Mouse (Mus musculus): ENCODE measurements at regions not wholly inside any gene's neighbourhood (a gene's known extent, or its start where the extent isn't known, plus 50 kb on each side); places are given as distances from the start of the nearest gene placed in this dataset.
"Not testable (repeated sequence)": the region's sequence is repeated elsewhere in the genome, so short reads cannot be mapped to it uniquely, and the experiment has no call there.

DNA sequence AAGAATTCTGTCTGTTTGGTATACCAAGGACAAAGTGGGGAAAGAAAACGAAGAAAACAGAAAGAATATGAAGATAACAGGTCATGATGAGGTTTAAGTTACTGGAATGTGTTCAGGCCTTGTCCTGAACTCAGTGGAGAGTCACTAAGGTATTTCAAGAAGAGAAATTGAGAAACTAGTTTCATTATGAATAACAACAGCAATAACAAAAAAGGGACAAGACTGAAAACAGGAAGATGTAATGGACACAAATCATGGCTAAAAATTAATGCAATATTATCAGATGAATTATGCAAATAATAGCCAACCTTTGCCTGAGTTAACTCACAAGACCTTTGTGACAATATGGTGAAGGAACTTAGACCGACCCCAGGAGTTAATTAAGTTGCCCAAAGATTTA lies 530.2 kb upstream of the 2610301B20Rik start:
- DNase-seq = no peak

DNA sequence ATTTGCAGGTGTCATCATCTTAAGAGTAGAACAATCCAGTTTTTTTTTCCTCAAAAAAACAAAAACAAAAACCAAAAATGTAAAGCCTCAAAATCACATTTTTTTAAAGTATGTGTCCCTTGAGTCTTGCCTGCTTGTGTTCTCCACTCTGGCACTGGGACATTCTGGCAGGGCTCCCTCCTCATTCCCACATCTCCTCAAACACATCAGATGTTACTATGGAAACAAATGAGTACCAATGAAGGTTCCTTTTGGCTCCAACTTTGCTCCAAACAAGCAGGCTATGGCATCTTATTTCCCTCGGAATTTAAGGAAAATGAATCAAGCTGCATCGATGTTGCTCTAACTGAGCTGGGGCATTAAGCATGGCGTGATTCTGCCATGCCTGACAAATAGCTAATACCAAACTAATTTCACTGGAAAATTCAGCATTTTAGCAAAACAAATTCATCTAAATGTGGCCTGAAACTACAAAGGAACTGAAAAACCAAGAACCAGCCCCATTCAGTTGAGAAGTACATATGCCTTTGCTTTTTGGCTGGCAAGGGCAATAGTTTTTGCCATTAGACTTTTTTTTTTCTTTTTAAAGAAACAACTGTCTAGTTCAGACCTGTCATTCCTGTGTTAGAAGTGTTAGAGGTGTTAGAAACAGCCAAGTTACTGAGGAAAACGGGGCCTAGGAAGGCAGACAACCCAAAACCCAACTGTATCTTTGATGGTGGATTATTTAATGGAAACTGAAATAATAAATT lies 522.2 kb upstream of the 2610301B20Rik start:
- DNase-seq = no peak

- no peak for DNase-seq
Observed at GRCm38 (mm10) chr4:10357572-10357971, 516.7 kb upstream of the 2610301B20Rik start.

- no peak for DNase-seq
Observed at GRCm38 (mm10) chr4:10389790-10390189, 484.5 kb upstream of the 2610301B20Rik start.

GRCm38 (mm10) chr4:10397249-10397648 lies 477.0 kb upstream of the 2610301B20Rik start:
- DNase-seq = no peak

GRCm38 (mm10) chr4:10398075-10398474 lies 476.2 kb upstream of the 2610301B20Rik start:
- DNase-seq = no peak

GRCm38 (mm10) chr4:10399649-10400048 lies 474.6 kb upstream of the 2610301B20Rik start:
- DNase-seq = no peak

DNA sequence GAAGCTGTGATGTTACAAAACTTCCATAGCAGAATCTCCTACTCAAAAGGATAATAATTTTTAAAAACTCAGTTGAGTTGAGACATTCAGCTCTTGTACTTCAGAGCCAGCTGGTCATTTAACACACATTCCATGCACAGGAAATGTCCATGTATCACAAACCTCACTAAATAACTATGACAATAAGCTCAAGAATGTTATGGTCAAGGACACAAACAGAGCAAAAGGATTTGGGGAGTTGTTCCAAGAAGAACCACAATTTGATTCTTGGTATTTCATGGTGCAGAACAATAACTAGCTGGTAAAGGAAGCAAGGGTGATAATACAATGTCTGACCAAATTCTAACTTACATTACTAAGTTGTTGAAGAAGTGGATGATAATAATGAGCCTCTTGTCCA lies 471.4 kb upstream of the 2610301B20Rik start:
- no peak for DNase-seq

GRCm38 (mm10) chr4:10404438-10404837 lies 469.9 kb upstream of the 2610301B20Rik start:
- no peak for DNase-seq

- DNase-seq = peak; percentile 8
Observed at GRCm38 (mm10) chr4:10405102-10405501, 469.2 kb upstream of the 2610301B20Rik start.

GRCm38 (mm10) chr4:10414274-10414673 lies 460.0 kb upstream of the 2610301B20Rik start:
- no peak for DNase-seq

GRCm38 (mm10) chr4:10421354-10421753 lies 452.9 kb upstream of the 2610301B20Rik start:
- no peak for DNase-seq

GRCm38 (mm10) chr4:10434438-10434837 lies 439.9 kb upstream of the 2610301B20Rik start:
- no peak for DNase-seq

DNA sequence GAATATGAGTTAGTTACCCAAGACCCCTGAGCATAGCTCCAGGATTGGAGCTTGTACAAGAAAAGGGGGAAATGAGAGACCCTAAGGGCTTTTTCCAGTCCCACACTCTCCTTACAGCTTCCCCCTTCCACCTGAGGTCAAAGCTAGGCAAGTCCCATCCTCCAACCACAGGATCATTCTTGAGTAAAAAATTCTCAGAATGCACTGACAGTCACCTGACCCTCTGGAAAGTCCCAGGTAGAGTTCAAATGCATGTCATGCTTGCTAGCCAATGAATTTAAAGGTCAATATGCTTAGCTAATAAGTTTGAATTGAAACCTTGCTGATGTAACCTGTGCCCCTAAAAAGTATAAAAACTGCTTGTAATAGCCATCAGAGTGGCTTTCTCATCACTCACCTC lies 434.4 kb upstream of the 2610301B20Rik start:
- not testable (repeated sequence) for DNase-seq

- DNase-seq = no peak
Observed at GRCm38 (mm10) chr4:10459603-10460002, 414.7 kb upstream of the 2610301B20Rik start.

DNA sequence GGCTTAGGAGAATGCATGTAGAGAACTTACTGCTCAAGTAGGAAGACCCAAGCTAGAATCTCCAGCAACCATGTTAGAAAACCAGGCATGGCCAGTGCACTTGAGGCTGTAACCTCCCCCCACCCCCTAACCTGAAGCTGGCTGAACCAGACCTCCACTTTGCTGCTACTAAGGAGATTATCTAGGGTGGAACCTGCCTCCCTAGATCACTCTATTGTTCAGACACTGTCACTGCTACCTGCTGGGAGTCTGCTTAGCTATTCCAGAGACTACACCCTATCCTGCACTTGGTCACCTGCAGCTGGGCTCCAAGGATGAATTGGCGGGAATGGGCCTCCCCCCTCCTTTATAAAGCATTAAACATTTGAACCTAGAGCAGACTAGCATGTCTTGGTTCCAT lies 393.4 kb upstream of the 2610301B20Rik start:
- DNase-seq = no peak

GRCm38 (mm10) chr4:10508163-10508821 lies 366.0 kb upstream of the 2610301B20Rik start:
- peak; percentile 37 for DNase-seq

DNA sequence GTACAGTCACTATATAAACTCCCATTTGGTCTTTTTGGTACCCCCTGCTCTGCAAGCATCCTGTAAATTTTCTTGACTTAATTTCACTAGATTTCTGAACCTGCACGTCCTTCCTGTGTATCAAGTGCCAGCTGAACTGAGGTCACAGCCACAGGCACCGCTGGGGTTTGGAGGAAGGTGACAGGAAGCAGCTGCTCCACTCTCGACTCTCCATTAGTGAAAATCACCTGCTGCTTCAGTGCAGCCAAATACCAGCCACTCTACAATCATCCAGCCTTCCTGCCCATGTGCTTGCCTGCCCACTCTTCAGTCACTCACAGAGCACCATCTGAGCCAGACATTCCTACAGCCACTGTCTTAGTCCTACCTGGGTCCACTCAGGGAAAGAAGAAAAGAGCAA lies 364.3 kb upstream of the 2610301B20Rik start:
- DNase-seq = no peak

- DNase-seq = no peak
Observed at GRCm38 (mm10) chr4:10550711-10551305, 323.5 kb upstream of the 2610301B20Rik start.

GRCm38 (mm10) chr4:10553724-10554123 lies 320.6 kb upstream of the 2610301B20Rik start:
- no peak for DNase-seq

DNA sequence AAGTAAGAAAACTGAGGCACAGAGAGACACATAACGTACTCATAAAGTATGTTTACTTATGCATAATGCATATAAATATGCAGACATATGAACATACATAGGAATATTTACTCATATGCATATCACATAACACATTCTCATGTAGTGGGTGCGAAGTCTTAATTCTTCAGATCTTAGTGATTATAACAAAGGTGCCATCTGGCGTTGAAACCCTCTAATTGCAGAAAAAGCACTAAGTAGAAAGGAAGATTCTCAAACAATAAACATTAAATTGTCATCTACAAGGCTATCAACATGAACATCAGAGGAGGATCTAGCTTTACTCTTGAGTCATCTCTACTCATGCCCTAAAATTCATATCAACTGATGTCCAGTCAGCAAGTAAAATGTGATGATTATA lies 314.2 kb upstream of the 2610301B20Rik start:
- no peak for DNase-seq

GRCm38 (mm10) chr4:10604513-10604912 lies 269.8 kb upstream of the 2610301B20Rik start:
- no peak for DNase-seq

DNA sequence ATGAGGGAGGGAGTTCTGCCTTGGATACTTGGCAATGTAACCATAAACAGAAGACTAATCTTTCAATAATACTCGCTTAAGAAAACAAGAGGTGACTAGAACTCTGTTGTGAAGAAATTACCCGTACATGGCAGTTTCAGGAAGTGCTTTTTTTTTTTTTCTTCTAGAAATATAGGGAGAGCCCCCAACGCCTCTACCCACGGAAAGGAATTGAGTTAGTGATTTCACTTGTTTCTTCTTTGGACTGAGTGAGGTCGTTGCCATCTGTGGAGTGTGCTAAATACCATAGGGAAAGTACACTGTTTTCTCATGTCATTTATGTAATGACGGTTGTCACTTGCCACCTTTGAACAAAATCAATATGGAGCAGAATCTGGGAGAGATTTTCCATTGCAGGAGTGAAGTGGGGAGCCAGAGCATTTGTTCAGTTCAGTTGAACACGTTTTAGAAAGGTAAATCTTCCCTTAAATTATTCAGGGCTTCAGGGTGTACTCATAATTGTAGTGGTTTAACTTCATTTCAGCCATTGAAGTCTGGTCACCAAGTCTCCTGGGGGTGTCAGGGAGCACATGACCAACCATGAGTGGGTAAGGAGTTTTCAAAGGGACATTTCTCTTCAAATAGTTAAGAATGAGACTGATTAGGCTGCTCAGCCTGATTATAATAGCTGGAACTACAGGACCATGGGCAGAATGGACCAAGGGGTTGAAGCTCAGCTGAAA lies 266.3 kb upstream of the 2610301B20Rik start:
- DNase-seq = no peak
